Comparison of ENCODE assay signal across 26 mouse cellular contexts in genomic region chr15:19010829-19011228, GRCm38 (mm10).
"Had no signal": no experiment of that assay in that cellular context is flagged by ENCODE, and none has a peak within 500 bp of the region (broad histone marks: within the 10 kb centered on the region; RNA-seq: fewer than 3 reads in every experiment).

No protein-coding gene starts in this region.

- ATAC-seq: inflammation-experienced regulatory T-cells, adult 6 months; intestine, embryonic 15.5 days; liver, embryonic 12.5 days had no signal

- H3K27ac ChIP-seq: gastrocnemius, adult 2 months; heart, embryonic 10.5 days; hindbrain, embryonic 10.5 days; hindbrain, embryonic 15.5 days; intestine, embryonic 15.5 days; kidney, embryonic 15.5 days; kidney, postnatal 0 days; limb, embryonic 13.5 days; limb, embryonic 15.5 days; liver, embryonic 12.5 days; liver, embryonic 14.5 days had no signal

- H3K4me1 ChIP-seq: heart, embryonic 10.5 days; heart, embryonic 12.5 days; hindbrain, embryonic 10.5 days; hindbrain, embryonic 15.5 days; intestine, embryonic 15.5 days; kidney, embryonic 15.5 days; limb, embryonic 13.5 days; limb, embryonic 15.5 days; liver, embryonic 12.5 days had no signal

- H3K4me2 ChIP-seq: heart, embryonic 12.5 days; hindbrain, embryonic 15.5 days; intestine, embryonic 15.5 days; kidney, embryonic 15.5 days; limb, embryonic 13.5 days; limb, embryonic 15.5 days; liver, embryonic 12.5 days had no signal

- DNase-seq: gastrocnemius, adult 2 months; gastrocnemius, postnatal 10 days; gastrocnemius, postnatal 25 days; heart, adult 18-20 months; heart, postnatal 10 days; heart, postnatal 4 days; kidney, adult 11 months; kidney, adult 2 months; kidney, adult 9 months; kidney, postnatal 14 days; kidney, postnatal 36 days; layer of hippocampus, adult 9-11 months; layer of hippocampus, postnatal 36 days; left cerebral cortex, postnatal 4 days had no signal

- H3K36me3 ChIP-seq: heart, embryonic 10.5 days; heart, embryonic 12.5 days; hindbrain, embryonic 10.5 days; intestine, embryonic 15.5 days; kidney, embryonic 15.5 days; limb, embryonic 13.5 days; limb, embryonic 15.5 days; liver, embryonic 12.5 days had no signal

- H3K9ac ChIP-seq: heart, embryonic 12.5 days; hindbrain, embryonic 15.5 days; intestine, embryonic 15.5 days; kidney, embryonic 15.5 days; limb, embryonic 13.5 days; limb, embryonic 15.5 days; liver, embryonic 12.5 days; liver, embryonic 14.5 days had no signal

- H3K4me3 ChIP-seq: gastrocnemius, adult 2 months; heart, embryonic 10.5 days; heart, embryonic 12.5 days; hindbrain, embryonic 10.5 days; hindbrain, embryonic 15.5 days; intestine, embryonic 15.5 days; kidney, embryonic 15.5 days; limb, embryonic 13.5 days; limb, embryonic 15.5 days; liver, embryonic 12.5 days had no signal

- H3K27me3 ChIP-seq: heart, embryonic 12.5 days; hindbrain, embryonic 15.5 days; intestine, embryonic 15.5 days; kidney, embryonic 15.5 days; limb, embryonic 13.5 days; limb, embryonic 15.5 days; liver, embryonic 12.5 days had no signal

- H3K9me3 ChIP-seq: heart, embryonic 10.5 days; heart, embryonic 12.5 days; hindbrain, embryonic 10.5 days; hindbrain, embryonic 15.5 days; intestine, embryonic 15.5 days; kidney, embryonic 15.5 days; limb, embryonic 13.5 days; limb, embryonic 15.5 days; liver, embryonic 12.5 days had no signal
